Mouse (Mus musculus) kidney, adult 2 months (tissue): Measurements from ENCODE around the gene Tubgcp3.

Experiments used
- CTCF ChIP-seq: fragments of 200-500 bp; conservative IDR thresholded peaks from 2 replicates; pipeline ENCODE4 v1.5.1; 2011; ENCODE audit warnings: low read depth, mild to moderate bottlenecking, control low read depth, low read length, moderate library complexity, mixed read lengths; ENCODE audit not compliant: insufficient read depth, insufficient read length
- POLR2A ChIP-seq: fragments of 200-500 bp; IDR thresholded peaks from one replicate; pipeline ENCODE4 v1.6.1; 2011; ENCODE audit warnings: low read depth, low read length, control low read depth

GRCm38 (mm10) chr8:12688851-12689250, 16.8 kb upstream of the Tubgcp3 start:
- TF ChIP-seq CTCF (no peak), POLR2A (no peak)
